Mouse (Mus musculus) midbrain, embryonic 14.5 days (tissue): ENCODE data around the gene Spz1. TPM values are rescaled to one million over a fixed set of nuclear protein-coding genes. Genes with fewer than 3 reads are reported as not detected.
"Not testable (repeated sequence)": the region's sequence is repeated elsewhere in the genome, so short reads cannot be mapped to it uniquely, and the experiment has no call there.

Experiments
- ATAC-seq: fragments of 200-750 bp; cut with Nextera tagmentation; 2 replicates; pipeline ENCODE4 v1.8.0; 2017; ENCODE audit warnings: moderate number of reproducible peaks, moderate library complexity; ENCODE audit not compliant: low FRiP score, low TSS enrichment
- DNase-seq: peaks from one replicate; pipeline ENCODE4 v3.0.0-alpha.2; 2015
- H3K27ac ChIP-seq: fragments of 300-500 bp; sonication (generic); replicated peaks from 2 replicates; pipeline ENCODE4 v1.5.1; 2014; ENCODE audit warnings: mild to moderate bottlenecking, low read depth, low read length, moderate library complexity
- H3K27me3 ChIP-seq: fragments of 300-500 bp; sonication (generic); 2 replicates; pipeline ENCODE4 v1.6.1; 2014; ENCODE audit warnings: low read length, control low read depth, mixed read lengths; ENCODE audit not compliant: control insufficient read depth, insufficient read depth
- H3K36me3 ChIP-seq: fragments of 300-500 bp; sonication (generic); 2 replicates; pipeline ENCODE4 v1.6.1; 2014; ENCODE audit warnings: low read length, control low read depth; ENCODE audit not compliant: control insufficient read depth, insufficient read depth
- H3K4me1 ChIP-seq: fragments of 300-500 bp; sonication (generic); 2 replicates; pipeline ENCODE4 v1.6.1; 2014; ENCODE audit warnings: mild to moderate bottlenecking, antibody characterized with exemption, low read length, control low read depth; ENCODE audit not compliant: control insufficient read depth, insufficient read depth
- H3K4me2 ChIP-seq: fragments of 300-500 bp; sonication (generic); 2 replicates; pipeline ENCODE4 v1.6.1; 2014; ENCODE audit warnings: mild to moderate bottlenecking, low read length, moderate library complexity
- H3K4me3 ChIP-seq: fragments of 300-500 bp; sonication (generic); replicated peaks from 2 replicates; pipeline ENCODE4 v1.5.1; 2014; ENCODE audit warnings: low read depth, low read length
- H3K9ac ChIP-seq: fragments of 300-500 bp; sonication (generic); replicated peaks from 2 replicates; pipeline ENCODE4 v1.6.1; 2014; ENCODE audit warnings: mild to moderate bottlenecking, low read length, moderate library complexity
- H3K9me3 ChIP-seq: fragments of 300-500 bp; sonication (generic); 2 replicates; pipeline ENCODE4 v1.6.1; 2016; ENCODE audit warnings: low read length, control low read depth, mixed read lengths; ENCODE audit not compliant: control insufficient read depth
- WGBS: fragments of 180-500 bp; shearing (Covaris S2); extraction: QIAGEN DNeasy Blood & Tissue Kit; methylation state at CpG from one replicate; pipeline ENCODE4 v1.1.7; 2014; 5-methylcytosine and 5-hydroxymethylcytosine counted together
- polyA plus RNA-seq: library from polyadenylated mRNA; unstranded; fragments of >200 nt; fragmentation: Nextera tagmentation; extraction: Ambion mirVana; gene quantifications from 2 replicates; pipeline ENCODE4 v1.2.1, GENCODE M21; 2014

Spz1 gene
- polyA plus RNA-seq, 1 experiment from 2014 or later, result not detected

DNA sequence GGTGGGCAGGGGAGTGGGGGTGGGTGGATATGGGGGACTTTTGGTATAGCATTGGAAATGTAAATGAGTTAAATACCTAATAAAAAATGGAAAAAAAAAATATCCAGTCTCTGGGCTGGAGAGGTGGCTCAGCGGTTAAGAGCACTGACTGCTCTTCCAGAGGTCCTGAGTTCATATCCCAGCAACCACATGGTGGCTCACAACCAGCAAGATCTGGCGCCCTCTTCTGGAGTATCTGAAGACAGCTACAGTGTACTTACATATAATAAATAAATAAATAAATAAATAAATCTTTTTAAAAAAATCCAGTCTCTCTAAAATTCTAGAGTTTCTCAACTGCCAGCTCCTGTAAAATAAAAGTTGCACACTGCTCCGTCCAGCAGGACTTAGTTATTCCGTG is 29.3 kb upstream of the Spz1 start:
- not testable (repeated sequence) for H3K36me3 ChIP-seq, H3K4me3 ChIP-seq, H3K9me3 ChIP-seq, ATAC-seq, H3K9ac ChIP-seq, DNase-seq, H3K27ac ChIP-seq, H3K27me3 ChIP-seq, H3K4me1 ChIP-seq, H3K4me2 ChIP-seq
- 84% methylated on average over 4 of the region's 4 CpGs for WGBS

DNA sequence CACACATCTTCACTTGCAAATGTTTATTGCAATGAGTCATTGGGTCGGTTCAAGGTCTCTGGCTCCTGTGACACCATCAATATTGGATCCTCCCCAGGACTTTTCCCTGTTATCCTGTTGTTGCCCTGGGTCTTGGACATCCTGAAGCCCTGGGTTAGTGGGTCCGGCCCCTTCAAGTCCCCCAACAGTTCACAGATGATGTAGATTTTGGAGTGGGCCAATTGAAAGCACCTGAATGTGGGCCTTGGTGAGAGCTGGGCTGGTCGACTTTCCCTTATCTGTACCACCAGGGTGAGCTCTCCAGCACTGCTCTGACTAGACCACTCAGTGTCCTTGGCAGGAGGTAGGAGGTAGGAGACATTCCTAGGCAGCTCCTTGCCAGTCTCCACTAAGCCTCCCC is 19.5 kb upstream of the Spz1 start:
- ATAC-seq (no peak), DNase-seq (no peak)
- Histone ChIP-seq H3K4me3 (no peak overlapping the region), H3K4me2 (no peak overlapping the region), H3K9ac (no peak overlapping the region), H3K9me3 (no peaks in the 10 kb centered on the region), H3K4me1 (peaks cover 20% of the 10 kb centered on the region), H3K27ac (no peak overlapping the region), H3K36me3 (no peaks in the 10 kb centered on the region), H3K27me3 (no peaks in the 10 kb centered on the region)
- 71% methylated on average over 3 of the region's 3 CpGs for WGBS

DNA sequence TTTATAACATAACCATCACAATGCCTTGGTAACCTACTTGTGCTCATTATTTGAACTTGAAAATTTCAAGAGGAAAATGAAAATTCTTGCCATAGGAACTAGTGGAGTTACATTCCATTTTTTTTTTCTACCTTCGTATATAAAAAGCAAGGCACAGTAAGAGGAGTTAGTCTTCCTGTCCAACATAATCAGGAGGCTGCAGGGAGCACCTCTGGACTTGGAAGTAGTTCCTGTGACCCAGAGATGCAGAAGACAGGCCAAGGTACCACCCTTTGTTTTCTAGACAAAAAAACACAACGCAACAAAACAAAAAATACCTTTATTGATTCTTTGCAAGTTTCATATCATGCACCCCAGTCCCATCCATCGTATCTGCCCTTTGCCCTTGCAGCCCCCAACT is 18.9 kb upstream of the Spz1 start:
- Histone ChIP-seq H3K27ac (no peak overlapping the region), H3K9me3 (no peaks in the 10 kb centered on the region), H3K4me2 (no peak overlapping the region), H3K9ac (no peak overlapping the region), H3K27me3 (no peaks in the 10 kb centered on the region), H3K4me3 (no peak overlapping the region), H3K4me1 (peaks cover 20% of the 10 kb centered on the region), H3K36me3 (no peaks in the 10 kb centered on the region)
- 81% methylated on average over 3 of the region's 3 CpGs for WGBS
- DNase-seq (no peak), ATAC-seq (no peak)

DNA sequence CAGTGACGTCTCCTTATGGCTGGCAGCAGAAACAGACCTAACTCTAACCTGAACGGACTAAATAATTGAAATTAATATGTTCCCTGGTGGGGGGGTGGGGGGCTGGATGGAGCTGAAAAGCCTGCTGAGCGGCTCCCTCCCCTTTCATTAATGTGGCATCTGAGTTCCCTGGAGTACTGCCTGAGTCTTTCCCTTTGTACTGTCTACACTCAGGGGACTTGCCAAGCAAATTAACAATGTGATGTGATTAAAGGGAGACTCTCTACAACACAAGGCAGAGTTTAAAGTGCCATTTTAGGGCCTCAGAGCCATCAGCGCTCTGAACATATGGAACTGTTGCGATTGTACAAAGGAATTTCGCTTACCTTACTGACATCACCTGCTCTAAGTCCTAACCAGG is 18.5 kb upstream of the Spz1 start:
- ATAC-seq (peak; percentile 13; the same call in 1 of the 2 replicates), DNase-seq (peak; percentile 44)
- Histone ChIP-seq H3K9ac (no peak overlapping the region), H3K4me1 (peaks cover 20% of the 10 kb centered on the region), H3K36me3 (no peaks in the 10 kb centered on the region), H3K27me3 (no peaks in the 10 kb centered on the region), H3K4me2 (no peak overlapping the region), H3K4me3 (no peak overlapping the region), H3K9me3 (no peaks in the 10 kb centered on the region), H3K27ac (peak overlapping the region; percentile 26; the same call in 1 of the 2 replicates)
- 27% methylated on average over 6 of the region's 6 CpGs for WGBS

DNA sequence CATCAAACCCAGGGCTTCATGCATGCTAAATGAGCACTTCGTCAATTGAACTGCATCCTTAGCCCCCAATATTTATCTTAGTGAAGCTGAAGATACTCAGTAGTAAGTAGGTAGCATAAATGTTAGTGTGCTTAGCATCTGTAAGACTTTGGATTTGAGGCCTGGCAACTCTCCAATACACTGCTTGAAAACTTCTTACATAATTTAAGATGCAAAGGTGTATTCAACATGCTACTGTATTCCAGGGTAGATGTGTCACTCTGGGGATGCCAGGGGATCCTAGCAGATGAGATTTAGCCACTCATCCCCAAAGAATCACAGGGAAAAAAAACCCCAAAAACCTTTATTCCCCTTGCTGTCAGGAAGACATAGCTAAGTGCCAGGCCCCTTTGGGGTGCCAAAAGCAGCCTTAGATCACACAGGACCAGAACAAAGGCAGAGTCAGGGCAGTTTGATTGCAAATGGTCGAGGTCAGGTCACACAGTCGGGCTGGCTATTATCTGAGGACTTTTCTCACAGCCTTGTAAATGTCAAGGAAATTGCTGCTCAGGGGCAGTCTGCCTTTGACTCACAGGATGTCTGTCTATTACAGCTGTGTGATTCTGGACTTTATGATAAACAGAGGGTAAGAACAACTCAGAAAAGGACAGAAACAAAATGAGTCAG is 17.9 kb upstream of the Spz1 start:
- ATAC-seq (no peak), DNase-seq (no peak)
- 15% methylated on average over 3 of the region's 3 CpGs for WGBS
- peak overlapping the region; percentile 26; the same call in 1 of the 2 replicates for H3K27ac ChIP-seq
- no peaks in the 10 kb centered on the region for H3K36me3 ChIP-seq
- H3K27me3 ChIP-seq, result no peaks in the 10 kb centered on the region
- no peak overlapping the region for H3K9ac ChIP-seq
- no peak overlapping the region for H3K4me2 ChIP-seq
- H3K4me1 ChIP-seq, result peaks cover 20% of the 10 kb centered on the region
- no peak overlapping the region for H3K4me3 ChIP-seq
- H3K9me3 ChIP-seq, result no peaks in the 10 kb centered on the region

DNA sequence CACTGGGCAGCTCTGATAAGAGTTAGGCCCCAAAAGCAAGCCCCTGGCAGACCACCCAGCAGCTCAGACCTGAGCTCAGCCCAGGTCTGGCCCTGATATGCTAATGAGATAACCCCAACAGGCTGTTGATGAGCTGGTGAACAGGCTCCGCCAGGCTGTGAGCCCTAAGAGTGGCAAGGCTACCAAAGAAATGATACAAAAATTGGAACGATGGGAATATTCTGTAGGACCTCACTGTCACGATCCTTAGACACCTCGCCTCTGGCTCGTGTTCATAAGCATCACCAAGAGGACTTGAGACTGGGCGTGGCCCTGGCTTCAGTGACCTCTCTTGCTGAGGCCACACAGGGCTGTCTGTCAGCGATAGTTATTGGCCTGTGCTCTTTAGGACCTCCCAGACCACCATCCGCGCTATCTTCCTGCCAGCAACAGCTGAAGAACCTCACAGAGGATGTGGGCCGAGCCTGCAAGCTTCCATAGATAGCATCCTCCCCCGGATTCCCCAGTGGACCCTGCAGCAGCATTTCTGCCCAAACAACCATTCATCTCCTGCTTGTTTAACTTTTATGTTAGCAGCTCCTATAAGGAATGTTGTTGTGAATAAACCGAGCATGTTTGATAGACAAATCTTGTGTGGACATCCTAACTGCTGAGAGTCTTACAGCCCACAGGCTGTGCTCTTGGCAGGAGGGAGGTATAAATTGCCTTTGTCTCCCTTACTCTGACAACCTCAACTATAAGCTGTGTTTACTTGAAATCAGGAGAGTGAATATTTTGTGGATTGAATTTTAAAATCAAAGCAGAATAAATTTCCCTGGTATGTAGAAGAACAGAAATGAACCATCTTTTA is 17.0 kb upstream of the Spz1 start:
- peaks cover 20% of the 10 kb centered on the region for H3K4me1 ChIP-seq
- no peak for DNase-seq
- no peaks in the 10 kb centered on the region for H3K36me3 ChIP-seq
- H3K4me2 ChIP-seq, result no peak overlapping the region
- no peaks in the 10 kb centered on the region for H3K27me3 ChIP-seq
- H3K9me3 ChIP-seq, result no peaks in the 10 kb centered on the region
- no peak overlapping the region for H3K4me3 ChIP-seq
- no peak for ATAC-seq
- no peak overlapping the region for H3K9ac ChIP-seq
- no peak overlapping the region for H3K27ac ChIP-seq
- WGBS, result 18% methylated on average over 12 of the region's 12 CpGs

DNA sequence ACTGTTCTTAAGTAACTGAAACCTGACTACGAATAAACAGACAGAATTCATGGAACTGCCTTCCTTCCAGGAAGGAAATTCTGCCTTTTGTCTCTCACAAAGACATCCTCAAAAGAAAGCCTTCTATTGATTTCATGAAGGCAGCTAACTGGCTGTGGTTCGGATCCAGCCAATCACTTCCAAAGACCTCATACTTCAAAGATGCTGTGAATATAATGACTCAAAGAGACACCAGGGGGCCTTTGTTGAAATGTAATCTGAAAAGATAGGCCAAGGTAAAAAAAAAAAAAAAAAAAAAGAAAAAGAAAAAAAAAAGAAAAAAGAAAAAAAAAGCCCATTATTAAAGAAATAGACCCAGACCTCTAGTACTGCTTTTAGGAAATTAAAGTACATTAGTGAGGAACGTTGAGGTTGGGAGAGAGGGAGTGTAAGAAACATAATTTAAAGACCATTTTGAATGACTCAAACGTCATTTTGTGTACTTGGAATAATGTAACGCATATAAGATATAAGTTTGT is 16.4 kb upstream of the Spz1 start:
- WGBS, result 25% methylated on average over 5 of the region's 5 CpGs
- ATAC-seq (no peak), DNase-seq (no peak)
- Histone ChIP-seq H3K4me3 (no peak overlapping the region), H3K4me1 (peaks cover 20% of the 10 kb centered on the region), H3K27ac (no peak overlapping the region), H3K36me3 (no peaks in the 10 kb centered on the region), H3K27me3 (no peaks in the 10 kb centered on the region), H3K9me3 (no peaks in the 10 kb centered on the region), H3K9ac (no peak overlapping the region), H3K4me2 (no peak overlapping the region)

DNA sequence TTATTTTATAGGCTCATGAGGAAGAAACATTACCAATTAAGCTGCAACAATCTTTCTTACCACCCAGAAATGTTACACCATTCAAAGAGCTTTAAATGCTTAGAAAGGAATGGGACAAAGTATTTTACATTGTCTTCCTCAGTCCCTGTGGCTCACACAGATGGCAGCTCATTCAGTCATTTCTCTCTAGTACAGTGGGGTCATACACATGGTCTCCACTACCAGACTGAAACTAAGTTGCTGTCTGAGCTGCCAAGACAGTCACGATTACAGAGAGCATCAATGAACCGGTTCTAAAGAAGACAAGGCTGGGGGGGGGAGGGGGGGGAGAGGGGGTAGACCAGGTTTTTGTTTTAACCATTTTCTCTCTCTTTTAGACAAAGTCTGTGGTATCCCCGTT is 15.3 kb upstream of the Spz1 start:
- H3K4me1 ChIP-seq, result peaks cover 20% of the 10 kb centered on the region
- DNase-seq (no peak), ATAC-seq (no peak)
- H3K4me3 ChIP-seq, result no peak overlapping the region
- no peaks in the 10 kb centered on the region for H3K9me3 ChIP-seq
- H3K27me3 ChIP-seq, result no peaks in the 10 kb centered on the region
- WGBS, result 56% methylated on average over 3 of the region's 3 CpGs
- no peak overlapping the region for H3K27ac ChIP-seq
- no peaks in the 10 kb centered on the region for H3K36me3 ChIP-seq
- H3K9ac ChIP-seq, result no peak overlapping the region
- H3K4me2 ChIP-seq, result no peak overlapping the region

DNA sequence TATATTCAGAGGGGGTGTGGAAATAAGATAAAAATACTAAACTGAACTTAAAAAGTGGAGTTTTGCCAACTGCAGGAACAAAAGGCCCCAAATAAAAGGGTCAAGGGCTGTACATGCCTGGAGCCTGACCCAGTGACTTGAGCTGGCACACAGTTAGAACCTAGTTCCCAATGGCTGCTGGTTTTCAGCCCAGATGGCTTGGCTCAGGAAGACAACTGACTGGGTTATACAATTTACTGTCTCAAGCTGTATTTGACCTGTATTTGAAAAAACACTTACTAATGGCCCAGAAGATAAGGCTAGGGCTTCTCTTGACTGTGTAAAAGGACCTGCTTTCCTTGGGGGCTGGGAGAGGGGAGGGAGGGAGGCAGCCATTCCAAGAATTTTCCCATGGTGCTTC is 13.3 kb upstream of the Spz1 start:
- Histone ChIP-seq H3K36me3 (no peaks in the 10 kb centered on the region), H3K27me3 (no peaks in the 10 kb centered on the region), H3K4me3 (no peak overlapping the region), H3K4me2 (no peak overlapping the region), H3K9ac (no peak overlapping the region), H3K4me1 (peaks cover 12% of the 10 kb centered on the region), H3K9me3 (no peaks in the 10 kb centered on the region), H3K27ac (no peak overlapping the region)
- no peak for DNase-seq
- no peak for ATAC-seq
